Mouse (Mus musculus): ENCODE results near the gene Gm27179. TPM values are rescaled to one million over a fixed set of nuclear protein-coding genes. Genes with fewer than 3 reads are reported as not detected.
"Not testable (repeated sequence)": the region's sequence is repeated elsewhere in the genome, so short reads cannot be mapped to it uniquely, and the experiment has no call there.

The Gm27179 gene
- polyA plus RNA-seq, 1 experiment: 0.56 TPM

GRCm38 (mm10) chr14:69470122-69470708 lies 42.1 kb downstream of the Gm27179 start:
- H3K4me3 ChIP-seq (ENCODE audit: control insufficient read depth, low read depth, low read length); H3K4me1 ChIP-seq (ENCODE audit: control insufficient read depth, insufficient read depth, low read length); H3K36me3 ChIP-seq (ENCODE audit: control insufficient read depth, insufficient read depth, low read length); H3K27ac ChIP-seq (ENCODE audit: control insufficient read depth, insufficient read depth, low read depth, low read length); H3K27me3 ChIP-seq (ENCODE audit: control insufficient read depth, insufficient read depth, low read length): not testable (repeated sequence)

- not testable (repeated sequence) for H3K27ac ChIP-seq (ENCODE audit: control insufficient read depth, insufficient read depth, low read depth, low read length); H3K4me1 ChIP-seq (ENCODE audit: control insufficient read depth, insufficient read depth, low read length); H3K4me3 ChIP-seq (ENCODE audit: control insufficient read depth, low read depth, low read length); H3K36me3 ChIP-seq (ENCODE audit: control insufficient read depth, insufficient read depth, low read length); H3K27me3 ChIP-seq (ENCODE audit: control insufficient read depth, insufficient read depth, low read length)
Measured at GRCm38 (mm10) chr14:69467612-69468366, 44.6 kb downstream of the Gm27179 start.

GRCm38 (mm10) chr14:69464465-69464864 lies 47.9 kb downstream of the Gm27179 start:
- not testable (repeated sequence) for H3K4me3 ChIP-seq (ENCODE audit: control insufficient read depth, low read depth, low read length); H3K36me3 ChIP-seq (ENCODE audit: control insufficient read depth, insufficient read depth, low read length); H3K4me1 ChIP-seq (ENCODE audit: control insufficient read depth, insufficient read depth, low read length); H3K27ac ChIP-seq (ENCODE audit: control insufficient read depth, insufficient read depth, low read depth, low read length); H3K27me3 ChIP-seq (ENCODE audit: control insufficient read depth, insufficient read depth, low read length)

Other genes starting within 250 kb of the Gm27179 start
- 0.04 and 0.12 TPM in 2 replicates for gene Synb, start 218.2 kb downstream of the Gm27179 start, polyA plus RNA-seq (2012; rRNA removed)
- gene Gm16867, start 9.2 kb downstream of the Gm27179 start, polyA plus RNA-seq (2012; rRNA removed): 8.1 and 18.3 TPM in 2 replicates
- 41.9 and 59.4 TPM in 2 replicates for gene Entpd4b, start 42.9 kb upstream of the Gm27179 start, polyA plus RNA-seq (2012; rRNA removed)